Mouse (Mus musculus) myocyte (in vitro differentiated cells): Measurements from ENCODE around the gene St3gal3. TPM values are rescaled to one million over a fixed set of nuclear protein-coding genes. Genes with fewer than 3 reads are reported as not detected.

Experiments used
- H3K27me3 ChIP-seq: one replicate; pipeline ENCODE4 v1.6.1; 2011; ENCODE audit not compliant: control insufficient read depth, insufficient read depth, insufficient read length
- H3K36me3 ChIP-seq: one replicate; pipeline ENCODE4 v1.6.1; 2011; ENCODE audit not compliant: control insufficient read depth, insufficient read depth
- H3K4me2 ChIP-seq: one replicate; pipeline ENCODE4 v1.6.1; 2011; ENCODE audit warnings: low read depth, control low read depth
- H3K4me3 ChIP-seq: one replicate; pipeline ENCODE4 v1.5.1; 2011; ENCODE audit warnings: mild to moderate bottlenecking, control low read depth, moderate library complexity
- H3K79me2 ChIP-seq: one replicate; pipeline ENCODE4 v1.6.1; 2011; ENCODE audit not compliant: control insufficient read depth, insufficient read depth
- H3ac ChIP-seq: one replicate; pipeline ENCODE4 v1.6.1; 2011; ENCODE audit not compliant: control insufficient read depth, insufficient read length
- CEBPB ChIP-seq: IDR thresholded peaks from 2 replicates; pipeline ENCODE4 v1.6.1; 2011; ENCODE audit warnings: mild to moderate bottlenecking, moderate library complexity; ENCODE audit not compliant: poor library complexity, insufficient read depth, severe bottlenecking
- E2F4 ChIP-seq: IDR thresholded peaks from one replicate; pipeline ENCODE4 v1.6.1; 2011; ENCODE audit warnings: mild to moderate bottlenecking, control low read depth, moderate library complexity; ENCODE audit not compliant: insufficient read depth
- MAX ChIP-seq: IDR thresholded peaks from one replicate; pipeline ENCODE4 v1.6.1; 2011; ENCODE audit warnings: low read depth, mild to moderate bottlenecking, control low read depth
- MYOD1 ChIP-seq, 3 experiments: IDR thresholded peaks; one replicate each; pipeline ENCODE4 v1.6.1; 2011; ENCODE audit warnings: control low read depth in 2 of 3, low read depth in 2 of 3, mild to moderate bottlenecking in 2 of 3, moderate library complexity in 1 of 3; ENCODE audit not compliant: insufficient read length in 2 of 3, control insufficient read depth in 1 of 3
- MYOG ChIP-seq, 3 experiments: IDR thresholded peaks; one replicate each; pipeline ENCODE4 v1.6.1; 2011; ENCODE audit warnings: control low read depth in 2 of 3, low read depth in 2 of 3, mild to moderate bottlenecking in 2 of 3; ENCODE audit not compliant: insufficient read length in 2 of 3, control insufficient read depth in 1 of 3, insufficient read depth in 1 of 3
- POLR2A ChIP-seq: IDR thresholded peaks from one replicate; pipeline ENCODE4 v1.6.1; 2011; ENCODE audit warnings: low read depth, mild to moderate bottlenecking, control low read depth, moderate library complexity; ENCODE audit not compliant: insufficient read length
- POLR2AphosphoS2 ChIP-seq: IDR thresholded peaks from one replicate; pipeline ENCODE4 v1.6.1; 2011; ENCODE audit warnings: low read depth, control low read depth; ENCODE audit not compliant: insufficient read length
- REST ChIP-seq: IDR thresholded peaks from one replicate; pipeline ENCODE4 v1.6.1; 2011; ENCODE audit warnings: mild to moderate bottlenecking, control low read depth, moderate library complexity; ENCODE audit not compliant: insufficient read depth, insufficient read length
- SRF ChIP-seq: IDR thresholded peaks from one replicate; pipeline ENCODE4 v1.6.1; 2011; ENCODE audit warnings: low read depth; ENCODE audit not compliant: control insufficient read depth, insufficient read length
- TCF12 ChIP-seq: IDR thresholded peaks from one replicate; pipeline ENCODE4 v1.6.1; 2011; ENCODE audit warnings: mild to moderate bottlenecking, control low read depth; ENCODE audit not compliant: poor library complexity, insufficient read depth, severe bottlenecking
- TCF3 ChIP-seq: IDR thresholded peaks from one replicate; pipeline ENCODE4 v1.6.1; 2011; ENCODE audit warnings: low read depth, control low read depth; ENCODE audit not compliant: insufficient read length
- USF1 ChIP-seq: IDR thresholded peaks from one replicate; pipeline ENCODE4 v1.6.1; 2011; ENCODE audit warnings: low read depth, mild to moderate bottlenecking, control low read depth, moderate library complexity
- polyA plus RNA-seq: library from polyadenylated mRNA; unstranded; fragments of >200 nt; fragmentation: generic; extraction: Trizol; gene quantifications from one replicate; pipeline ENCODE4 v1.2.1, GENCODE M21; 2012; ENCODE audit warnings: missing spikeins

The St3gal3 gene
- polyA plus RNA-seq, 1 experiment = 45.1 TPM

GRCm38 (mm10) chr4:118071891-118072290 lies 62.8 kb downstream of the St3gal3 start:
- TF ChIP-seq MAX = no peak
- Histone ChIP-seq H3K4me2 (no peak overlapping the region), H3K79me2 (no peaks in the 10 kb centered on the region), H3K4me3 (no peak overlapping the region), H3ac (no peak overlapping the region), H3K36me3 (no peaks in the 10 kb centered on the region), H3K27me3 (no peaks in the 10 kb centered on the region)

- H3K4me3 ChIP-seq = no peak overlapping the region
- H3K27me3 ChIP-seq = no peaks in the 10 kb centered on the region
- no peaks in the 10 kb centered on the region for H3K36me3 ChIP-seq
- no peak for TF ChIP-seq E2F4
- peak; percentile 40 for TF ChIP-seq TCF3
- TF ChIP-seq TCF12 = peak; percentile 31
- TF ChIP-seq USF1 = no peak
- TF ChIP-seq MYOG (IDR thresholded peaks at IDR 0.05; ENCODE audit: control insufficient read depth in 1 of 3, insufficient read depth in 1 of 3, insufficient read length in 2 of 3, low read depth in 2 of 3) = peak in 2 of 3 experiments; percentile 78 to 93
- peak in 2 of 3 experiments; percentile 72 to 82 for TF ChIP-seq MYOD1 (IDR thresholded peaks at IDR 0.05; ENCODE audit: control insufficient read depth in 1 of 3, insufficient read length in 2 of 3, low read depth in 2 of 3)
- TF ChIP-seq CEBPB = peak; percentile 88
- TF ChIP-seq REST = no peak
- peak overlapping the region; percentile 51 for H3K4me2 ChIP-seq
- no peak overlapping the region for H3ac ChIP-seq
- H3K79me2 ChIP-seq = no peaks in the 10 kb centered on the region
These were observed 64.2 kb downstream of the St3gal3 start for GRCm38 (mm10) chr4:118070255-118071234.

- H3K4me2 ChIP-seq = peak overlapping the region; percentile 20
- H3K36me3 ChIP-seq = no peaks in the 10 kb centered on the region
- no peaks in the 10 kb centered on the region for H3K27me3 ChIP-seq
- TF ChIP-seq MAX (no peak), TCF12 (no peak), REST (no peak), MYOD1 (IDR thresholded peaks at IDR 0.05; ENCODE audit: control insufficient read depth in 1 of 3, insufficient read length in 2 of 3, low read depth in 2 of 3) (peak in 2 of 3 experiments; percentile 51 to 63), POLR2AphosphoS2 (no peak), SRF (no peak), MYOG (IDR thresholded peaks at IDR 0.05; ENCODE audit: control insufficient read depth in 1 of 3, insufficient read depth in 1 of 3, insufficient read length in 2 of 3, low read depth in 2 of 3) (peak in 2 of 3 experiments; percentile 8 to 52), E2F4 (no peak), USF1 (peak; percentile 38), CEBPB (no peak), POLR2A (no peak), TCF3 (no peak)
- H3ac ChIP-seq = no peak overlapping the region
- H3K4me3 ChIP-seq = no peak overlapping the region
- no peaks in the 10 kb centered on the region for H3K79me2 ChIP-seq
These were observed 72.8 kb downstream of the St3gal3 start for GRCm38 (mm10) chr4:118061809-118062463.

GRCm38 (mm10) chr4:118060915-118061530 lies 73.7 kb downstream of the St3gal3 start:
- no peaks in the 10 kb centered on the region for H3K27me3 ChIP-seq
- H3K36me3 ChIP-seq = no peaks in the 10 kb centered on the region
- no peak overlapping the region for H3ac ChIP-seq

More at GRCm38 (mm10) chr4:118060915-118061530, 73.7 kb downstream of the St3gal3 start:
- Histone ChIP-seq H3K79me2 (no peaks in the 10 kb centered on the region), H3K4me2 (no peak overlapping the region), H3K4me3 (no peak overlapping the region)
- TF ChIP-seq REST = no peak
- no peak for TF ChIP-seq MYOD1 (IDR thresholded peaks at IDR 0.05; ENCODE audit: control insufficient read depth in 1 of 3, insufficient read length in 2 of 3, low read depth in 2 of 3)
- no peak for TF ChIP-seq E2F4
- no peak for TF ChIP-seq POLR2A
- no peak for TF ChIP-seq TCF12
- TF ChIP-seq USF1 = no peak
- no peak for TF ChIP-seq MAX
- no peak for TF ChIP-seq POLR2AphosphoS2
